Mouse (Mus musculus) mammary gland, adult 2 months (tissue): ENCODE measurements around the gene Vmn2r69. TPM values are rescaled to one million over a fixed set of nuclear protein-coding genes. Genes with fewer than 3 reads are reported as not detected.

ENCODE experiments used
- polyA plus RNA-seq: library from polyadenylated mRNA; depleted of rRNA; stranded (reverse); fragments of >200 nt; gene quantifications from 2 replicates; pipeline ENCODE4 v1.2.3, GENCODE M21; 2012; ENCODE audit warnings: low replicate concordance; rRNA removed

Vmn2r69 gene
- polyA plus RNA-seq, result not detected in 2 replicates

DNA sequence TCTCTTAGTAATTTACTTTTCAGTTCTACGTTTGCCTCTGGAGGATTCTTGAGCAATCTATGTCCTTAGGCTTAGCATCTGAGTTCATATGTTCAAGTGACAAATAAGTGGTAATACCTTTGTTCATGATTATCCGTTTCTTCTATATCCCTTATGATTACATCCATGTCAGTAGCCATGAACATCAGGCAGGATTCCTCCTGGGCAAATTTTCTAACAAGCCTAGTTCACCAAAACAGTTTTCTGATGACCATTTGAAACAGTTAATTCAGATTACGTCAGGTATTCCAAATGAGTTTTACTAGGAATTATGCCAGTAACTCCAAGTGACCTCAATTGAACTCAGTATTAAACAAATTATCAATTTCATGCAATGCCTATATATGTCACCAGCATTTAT, at the start of gene Vmn2r69:
TSS of gene Vmn2r69 (minus strand) at position 101 of the 400 bp plus-strand sequence.

Other genes starting within 250 kb of the Vmn2r69 start
- not detected in 2 replicates for gene Vmn2r68, start 178.1 kb downstream of the Vmn2r69 start, polyA plus RNA-seq
- gene Vmn2r71, start 147.2 kb upstream of the Vmn2r69 start, polyA plus RNA-seq, result not detected in 2 replicates
- not detected in 2 replicates for gene Vmn2r70, start 153.3 kb upstream of the Vmn2r69 start, polyA plus RNA-seq